Mouse (Mus musculus): Measurements from ENCODE around the gene Pbx1. TPM values are rescaled to one million over a fixed set of nuclear protein-coding genes. Genes with fewer than 3 reads are reported as not detected.
"Not testable (repeated sequence)": the region's sequence is repeated elsewhere in the genome, so short reads cannot be mapped to it uniquely, and the experiment has no call there.

Gene Pbx1
- polyA plus RNA-seq (2012; rRNA removed) = 46.9 and 49.2 TPM in 2 replicates

GRCm38 (mm10) chr1:168432232-168432280, at the start of gene Pbx1:
Gene Pbx1 (minus strand): TSS chr1:168432270.
- not testable (repeated sequence) for DNase-seq; H3K36me3 ChIP-seq (ENCODE audit: control insufficient read depth, insufficient read depth, low read length); H3K4me1 ChIP-seq (ENCODE audit: control insufficient read depth, insufficient read depth, low read length); H3K27me3 ChIP-seq (replicated peaks; ENCODE audit: control insufficient read depth, insufficient read depth, low read length)
- peak within 1 kb of the TSS; percentile 81 for H3K4me3 ChIP-seq (ENCODE audit: insufficient read depth, low read depth, low read length)
- H3K27ac ChIP-seq (ENCODE audit: insufficient read depth, low read depth, low read length) = peak within 1 kb of the TSS; percentile 97

- Histone ChIP-seq H3K27ac (ENCODE audit: insufficient read depth, low read depth, low read length) (no peak overlapping the region), H3K36me3 (ENCODE audit: control insufficient read depth, insufficient read depth, low read length) (no peaks in the 10 kb centered on the region), H3K4me1 (ENCODE audit: control insufficient read depth, insufficient read depth, low read length) (no peaks in the 10 kb centered on the region), H3K4me3 (ENCODE audit: insufficient read depth, low read depth, low read length) (no peak overlapping the region), H3K27me3 (replicated peaks; ENCODE audit: control insufficient read depth, insufficient read depth, low read length) (no peaks in the 10 kb centered on the region)
- TF ChIP-seq POLR2A (IDR thresholded peaks at IDR 0.05; ENCODE audit: low read depth, low read length) = no peak
- TF ChIP-seq CTCF (conservative IDR thresholded peaks at IDR 0.05; ENCODE audit: insufficient read depth, insufficient read length, low read depth, low read length) = no peak
- WGBS = 87% methylated on average over 8 of the region's 8 CpGs
- DNase-seq = no peak
Measured at GRCm38 (mm10) chr1:168479626-168480025, 47.6 kb upstream of the Pbx1 start.

- Histone ChIP-seq H3K4me3 (ENCODE audit: insufficient read depth, low read depth, low read length) (no peak overlapping the region), H3K4me1 (ENCODE audit: control insufficient read depth, insufficient read depth, low read length) (no peaks in the 10 kb centered on the region), H3K27ac (ENCODE audit: insufficient read depth, low read depth, low read length) (no peak overlapping the region), H3K36me3 (ENCODE audit: control insufficient read depth, insufficient read depth, low read length) (no peaks in the 10 kb centered on the region), H3K27me3 (replicated peaks; ENCODE audit: control insufficient read depth, insufficient read depth, low read length) (no peaks in the 10 kb centered on the region)
- TF ChIP-seq POLR2A (IDR thresholded peaks at IDR 0.05; ENCODE audit: low read depth, low read length) (no peak), CTCF (conservative IDR thresholded peaks at IDR 0.05; ENCODE audit: insufficient read depth, insufficient read length, low read depth, low read length) (0 out of 2 replicates have a peak, but pooled peaks have one; percentile 4)
- DNase-seq = no peak
- 71% methylated on average over 2 of the region's 2 CpGs for WGBS
Measured at GRCm38 (mm10) chr1:168478829-168479228, 46.8 kb upstream of the Pbx1 start.

- Histone ChIP-seq H3K4me3 (ENCODE audit: insufficient read depth, low read depth, low read length) (no peak overlapping the region), H3K4me1 (ENCODE audit: control insufficient read depth, insufficient read depth, low read length) (0 out of 2 replicates have a peak, but pooled peaks cover 3% of the 10 kb centered on the region), H3K36me3 (ENCODE audit: control insufficient read depth, insufficient read depth, low read length) (no peaks in the 10 kb centered on the region), H3K27me3 (replicated peaks; ENCODE audit: control insufficient read depth, insufficient read depth, low read length) (no peaks in the 10 kb centered on the region), H3K27ac (ENCODE audit: insufficient read depth, low read depth, low read length) (no peak overlapping the region)
- no peak for DNase-seq
- TF ChIP-seq POLR2A (IDR thresholded peaks at IDR 0.05; ENCODE audit: low read depth, low read length) (no peak), CTCF (conservative IDR thresholded peaks at IDR 0.05; ENCODE audit: insufficient read depth, insufficient read length, low read depth, low read length) (no peak)
- 73% methylated on average over 3 of the region's 3 CpGs for WGBS
Measured at GRCm38 (mm10) chr1:168476917-168477316, 44.8 kb upstream of the Pbx1 start.

GRCm38 (mm10) chr1:168476216-168476897, 44.3 kb upstream of the Pbx1 start:
- Histone ChIP-seq H3K36me3 (ENCODE audit: control insufficient read depth, insufficient read depth, low read length) (no peaks in the 10 kb centered on the region), H3K27me3 (replicated peaks; ENCODE audit: control insufficient read depth, insufficient read depth, low read length) (no peaks in the 10 kb centered on the region), H3K4me1 (ENCODE audit: control insufficient read depth, insufficient read depth, low read length) (0 out of 2 replicates have a peak, but pooled peaks cover 3% of the 10 kb centered on the region), H3K4me3 (ENCODE audit: insufficient read depth, low read depth, low read length) (no peak overlapping the region), H3K27ac (ENCODE audit: insufficient read depth, low read depth, low read length) (no peak overlapping the region)
- no peak for TF ChIP-seq CTCF (conservative IDR thresholded peaks at IDR 0.05; ENCODE audit: insufficient read depth, insufficient read length, low read depth, low read length)
- TF ChIP-seq POLR2A (IDR thresholded peaks at IDR 0.05; ENCODE audit: low read depth, low read length) = no peak
- 57% methylated on average over 14 of the region's 14 CpGs for WGBS
- DNase-seq = peak; percentile 31

GRCm38 (mm10) chr1:168475579-168476208, 43.6 kb upstream of the Pbx1 start:
- 0 out of 2 replicates have a peak, but pooled peaks cover 3% of the 10 kb centered on the region for H3K4me1 ChIP-seq (ENCODE audit: control insufficient read depth, insufficient read depth, low read length)
- no peak overlapping the region for H3K27ac ChIP-seq (ENCODE audit: insufficient read depth, low read depth, low read length)
- DNase-seq = no peak
- no peaks in the 10 kb centered on the region for H3K27me3 ChIP-seq (replicated peaks; ENCODE audit: control insufficient read depth, insufficient read depth, low read length)
- H3K4me3 ChIP-seq (ENCODE audit: insufficient read depth, low read depth, low read length) = no peak overlapping the region
- WGBS = 90% methylated on average over 17 of the region's 17 CpGs
- no peaks in the 10 kb centered on the region for H3K36me3 ChIP-seq (ENCODE audit: control insufficient read depth, insufficient read depth, low read length)
- TF ChIP-seq POLR2A (IDR thresholded peaks at IDR 0.05; ENCODE audit: low read depth, low read length) (no peak), CTCF (conservative IDR thresholded peaks at IDR 0.05; ENCODE audit: insufficient read depth, insufficient read length, low read depth, low read length) (no peak)

- TF ChIP-seq CTCF (conservative IDR thresholded peaks at IDR 0.05; ENCODE audit: insufficient read depth, insufficient read length, low read depth, low read length) (no peak), POLR2A (IDR thresholded peaks at IDR 0.05; ENCODE audit: low read depth, low read length) (no peak)
- H3K27ac ChIP-seq (ENCODE audit: insufficient read depth, low read depth, low read length) = no peak overlapping the region
- no peak overlapping the region for H3K4me3 ChIP-seq (ENCODE audit: insufficient read depth, low read depth, low read length)
- 0 out of 2 replicates have a peak, but pooled peaks cover 3% of the 10 kb centered on the region for H3K4me1 ChIP-seq (ENCODE audit: control insufficient read depth, insufficient read depth, low read length)
- no peaks in the 10 kb centered on the region for H3K36me3 ChIP-seq (ENCODE audit: control insufficient read depth, insufficient read depth, low read length)
- DNase-seq = no peak
- no peaks in the 10 kb centered on the region for H3K27me3 ChIP-seq (replicated peaks; ENCODE audit: control insufficient read depth, insufficient read depth, low read length)
- WGBS = 64% methylated on average over 12 of the region's 12 CpGs
Measured at GRCm38 (mm10) chr1:168473255-168474069, 41.4 kb upstream of the Pbx1 start.
